Mouse (Mus musculus) heart, adult 2 months (tissue): ENCODE measurements around the gene Elmod3. TPM values are rescaled to one million over a fixed set of nuclear protein-coding genes. Genes with fewer than 3 reads are reported as not detected.

Source experiments
- DNase-seq, 2 experiments: peaks; one replicate each; pipeline ENCODE4 v3.0.0; 2021
- H3K27ac ChIP-seq: fragments of 200-600 bp; 2 replicates; pipeline ENCODE4 v1.8.1; 2022
- H3K27me3 ChIP-seq: fragments of 200-500 bp; 2 replicates; pipeline ENCODE4 v1.6.1; 2012; ENCODE audit warnings: mild to moderate bottlenecking, low read length, inconsistent platforms, mixed read lengths; ENCODE audit not compliant: control insufficient read depth, insufficient read depth
- H3K36me3 ChIP-seq: fragments of 200-500 bp; 2 replicates; pipeline ENCODE4 v1.6.1; 2012; ENCODE audit warnings: low read length, inconsistent platforms; ENCODE audit not compliant: control insufficient read depth, insufficient read depth
- H3K4me1 ChIP-seq: fragments of 200-500 bp; 2 replicates; pipeline ENCODE4 v1.6.1; 2011; ENCODE audit warnings: low read length; ENCODE audit not compliant: control insufficient read depth, insufficient read depth
- H3K4me3 ChIP-seq: fragments of 200-600 bp; 2 replicates; pipeline ENCODE4 v1.8.1; 2022
- H3K79me2 ChIP-seq: fragments of 200-500 bp; replicated peaks from 2 replicates; pipeline ENCODE4 v1.6.1; 2012; ENCODE audit warnings: mild to moderate bottlenecking, inconsistent platforms, low read length, moderate library complexity, mixed read lengths; ENCODE audit not compliant: control insufficient read depth, insufficient read depth
- H3K9ac ChIP-seq: fragments of 200-500 bp; 2 replicates; pipeline ENCODE4 v1.6.1; 2012; ENCODE audit warnings: low read depth, mild to moderate bottlenecking, control low read depth, inconsistent platforms, low read length, mixed read lengths
- CTCF ChIP-seq: fragments of 200-600 bp; IDR thresholded peaks from 2 replicates; pipeline ENCODE4 v1.8.1; 2022; ENCODE audit warnings: antibody characterized with exemption, mild to moderate bottlenecking, moderate library complexity
- EP300 ChIP-seq: fragments of 200-500 bp; IDR thresholded peaks from 2 replicates; pipeline ENCODE4 v1.6.1; 2011; ENCODE audit warnings: low read depth, low read length, control low read depth; ENCODE audit not compliant: insufficient read depth
- POLR2A ChIP-seq: fragments of 200-500 bp; IDR thresholded peaks from 2 replicates; pipeline ENCODE4 v1.6.1; 2011; ENCODE audit warnings: mild to moderate bottlenecking, low read depth, low read length, control low read depth; ENCODE audit not compliant: insufficient read depth
- WGBS: fragments of 180-500 bp; shearing (Covaris S2); methylation state at CpG from one replicate; pipeline ENCODE4 v1.1.7; 2018; 5-methylcytosine and 5-hydroxymethylcytosine counted together
- intact Hi-C: fragments of 180-260 bp; cut with DNase I; formaldehyde crosslinking; loops from one replicate; pipeline ENCODE4 v1.15.1; 2025
- polyA plus RNA-seq: library from polyadenylated mRNA; depleted of rRNA; stranded (reverse); fragments of >200 nt; gene quantifications from 2 replicates; pipeline ENCODE4 v1.2.3, GENCODE M21; 2012
- total RNA-seq, 2 experiments: library from RNA; stranded (reverse); gene quantifications; 2 replicates each; pipeline ENCODE4 v1.2.3; 2021

Gene Elmod3
- total and polyA plus RNA-seq, 3 experiments = 12.8 to 25.5 (median 16.5) TPM

- WGBS = 86% methylated on average over 3 of the region's 3 CpGs
- no peak for DNase-seq
- Histone ChIP-seq H3K36me3 (no peaks in the 10 kb centered on the region), H3K27ac (no peak overlapping the region), H3K9ac (no peak overlapping the region), H3K79me2 (no peaks in the 10 kb centered on the region; the same call in 1 of the 2 replicates), H3K4me1 (peaks cover 4% of the 10 kb centered on the region), H3K4me3 (no peak overlapping the region), H3K27me3 (no peaks in the 10 kb centered on the region)
- TF ChIP-seq EP300 = no peak
- TF ChIP-seq POLR2A = no peak
- peak; percentile 47 for TF ChIP-seq CTCF
- intact Hi-C loops = loop anchor here (1.0 to 5.0 kb wide), 3 partner anchors 152 to 590 kb away; partner anchors contain the start of gene Tcf7l1
Observed at GRCm38 (mm10) chr6:72636940-72637339, 38.7 kb upstream of the Elmod3 start.

- Histone ChIP-seq H3K27me3 (no peaks in the 10 kb centered on the region), H3K27ac (no peak overlapping the region; the same call in 1 of the 2 replicates), H3K4me3 (no peak overlapping the region), H3K9ac (no peak overlapping the region), H3K79me2 (no peaks in the 10 kb centered on the region; the same call in 1 of the 2 replicates), H3K4me1 (peaks cover 4% of the 10 kb centered on the region), H3K36me3 (no peaks in the 10 kb centered on the region)
- intact Hi-C loops = loop anchor here (1.0 to 5.0 kb wide), 3 partner anchors 153 to 591 kb away; partner anchors contain the start of gene Tcf7l1
- DNase-seq = peak; percentile 56 to 57
- 27% methylated on average over 12 of the region's 12 CpGs for WGBS
- TF ChIP-seq CTCF (peak; percentile 89), POLR2A (no peak), EP300 (peak; percentile 68; the same call in 1 of the 2 replicates)
Observed at GRCm38 (mm10) chr6:72635760-72636431, 37.7 kb upstream of the Elmod3 start.

GRCm38 (mm10) chr6:72634311-72634710, 36.1 kb upstream of the Elmod3 start:
- intact Hi-C loops = loop anchor here (5.0 kb wide), 1 partner anchor 33 kb away; no protein-coding TSS in a partner anchor
- no peak overlapping the region for H3K27ac ChIP-seq
- H3K79me2 ChIP-seq = no peaks in the 10 kb centered on the region; the same call in 1 of the 2 replicates
- DNase-seq = no peak
- H3K9ac ChIP-seq = no peak overlapping the region
- no peaks in the 10 kb centered on the region for H3K36me3 ChIP-seq
- WGBS = 78% methylated on average over 10 of the region's 10 CpGs
- no peaks in the 10 kb centered on the region for H3K27me3 ChIP-seq
- peaks cover 4% of the 10 kb centered on the region for H3K4me1 ChIP-seq
- no peak for TF ChIP-seq POLR2A
- TF ChIP-seq EP300 = no peak
- no peak for TF ChIP-seq CTCF
- H3K4me3 ChIP-seq = no peak overlapping the region

GRCm38 (mm10) chr6:72631700-72632099, 33.5 kb upstream of the Elmod3 start:
- Histone ChIP-seq H3K27me3 (no peaks in the 10 kb centered on the region), H3K4me3 (no peak overlapping the region), H3K36me3 (no peaks in the 10 kb centered on the region), H3K4me1 (peaks cover 4% of the 10 kb centered on the region), H3K27ac (no peak overlapping the region), H3K9ac (no peak overlapping the region), H3K79me2 (no peaks in the 10 kb centered on the region)
- intact Hi-C loops = loop anchor here (5.0 kb wide), 1 partner anchor 36 kb away; no protein-coding TSS in a partner anchor
- DNase-seq = no peak
- 87% methylated on average over 6 of the region's 6 CpGs for WGBS
- TF ChIP-seq CTCF (no peak), EP300 (no peak), POLR2A (no peak)

GRCm38 (mm10) chr6:72630961-72631360, 32.7 kb upstream of the Elmod3 start:
- no peaks in the 10 kb centered on the region for H3K36me3 ChIP-seq
- WGBS = 93% methylated on average over 14 of the region's 14 CpGs
- DNase-seq = no peak
- no peaks in the 10 kb centered on the region for H3K4me1 ChIP-seq
- no peak overlapping the region for H3K9ac ChIP-seq
- no peaks in the 10 kb centered on the region for H3K79me2 ChIP-seq
- H3K4me3 ChIP-seq = no peak overlapping the region
- intact Hi-C loops = loop anchor here (5.0 kb wide), 1 partner anchor 36 kb away; no protein-coding TSS in a partner anchor
- H3K27me3 ChIP-seq = no peaks in the 10 kb centered on the region
- TF ChIP-seq EP300 = no peak
- no peak for TF ChIP-seq CTCF
- no peak for TF ChIP-seq POLR2A
- no peak overlapping the region for H3K27ac ChIP-seq

- Histone ChIP-seq H3K4me3 (no peak overlapping the region), H3K36me3 (no peaks in the 10 kb centered on the region), H3K79me2 (no peaks in the 10 kb centered on the region), H3K4me1 (no peaks in the 10 kb centered on the region), H3K9ac (no peak overlapping the region), H3K27ac (no peak overlapping the region), H3K27me3 (no peaks in the 10 kb centered on the region)
- WGBS = 86% methylated on average over 2 of the region's 2 CpGs
- intact Hi-C loops = loop anchor here (5.0 kb wide), 1 partner anchor 37 kb away; no protein-coding TSS in a partner anchor
- TF ChIP-seq POLR2A (no peak), CTCF (no peak), EP300 (no peak)
- no peak for DNase-seq
Observed at GRCm38 (mm10) chr6:72630370-72630769, 32.2 kb upstream of the Elmod3 start.
